Mouse (Mus musculus) embryonic facial prominence, embryonic 10.5 days (tissue): ENCODE measurements at regions not wholly inside any gene's neighbourhood (a gene's known extent, or its start where the extent isn't known, plus 50 kb on each side); places are given as distances from the start of the nearest gene placed in this dataset.

Experiments
- DNase-seq: peaks from one replicate; pipeline ENCODE4 v3.0.0-alpha.2; 2017; ENCODE audit warnings: low spot score
- H3K27ac ChIP-seq: fragments of 300-500 bp; sonication (generic); replicated peaks from 2 replicates; pipeline ENCODE4 v1.5.1; 2016; ENCODE audit warnings: mild to moderate bottlenecking
- H3K27me3 ChIP-seq: fragments of 300-500 bp; sonication (generic); replicated peaks from 2 replicates; pipeline ENCODE4 v1.6.1; 2016; ENCODE audit warnings: low read depth, mild to moderate bottlenecking; ENCODE audit not compliant: poor library complexity, severe bottlenecking
- H3K36me3 ChIP-seq: fragments of 300-500 bp; sonication (generic); replicated peaks from 2 replicates; pipeline ENCODE4 v1.6.1; 2016; ENCODE audit warnings: mild to moderate bottlenecking, moderate library complexity
- H3K4me1 ChIP-seq: fragments of 300-500 bp; sonication (generic); 2 replicates; pipeline ENCODE4 v1.6.1; 2016
- H3K4me3 ChIP-seq: fragments of 300-500 bp; sonication (generic); 2 replicates; pipeline ENCODE4 v1.5.1; 2016; ENCODE audit warnings: mild to moderate bottlenecking, moderate library complexity
- H3K9me3 ChIP-seq: fragments of 300-500 bp; sonication (generic); 2 replicates; pipeline ENCODE4 v1.6.1; 2016; ENCODE audit warnings: mild to moderate bottlenecking
- WGBS: fragments of 180-500 bp; shearing (Covaris S2); methylation state at CpG from one replicate; pipeline ENCODE4 v1.1.7; 2016; 5-methylcytosine and 5-hydroxymethylcytosine counted together

DNA sequence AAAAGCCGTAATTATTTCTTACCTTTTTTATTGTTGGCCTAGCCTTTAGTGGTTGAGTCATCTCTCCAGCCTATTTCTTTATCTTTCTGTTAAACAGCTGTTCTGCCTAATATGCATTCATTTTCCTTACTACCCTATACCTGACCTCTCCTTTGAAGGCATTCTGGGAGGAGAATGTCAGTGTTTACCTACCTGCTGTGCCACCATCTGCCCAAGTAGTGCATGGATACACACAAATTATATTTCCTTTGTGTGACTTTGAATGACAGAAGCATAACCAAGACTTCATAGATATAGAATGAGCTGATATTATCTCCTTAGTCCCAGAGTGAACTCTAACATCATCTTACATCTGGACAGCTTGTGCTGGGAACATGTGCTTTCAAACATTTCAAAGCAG lies 293.5 kb upstream of the Tom1l1 start:
- Histone ChIP-seq H3K4me1 (no peaks in the 10 kb centered on the region), H3K9me3 (no peaks in the 10 kb centered on the region), H3K27me3 (no peaks in the 10 kb centered on the region), H3K27ac (no peak overlapping the region), H3K36me3 (no peaks in the 10 kb centered on the region), H3K4me3 (no peak overlapping the region)
- WGBS, result 96% methylated on average over 1 of the region's 1 CpGs
- no peak for DNase-seq

DNA sequence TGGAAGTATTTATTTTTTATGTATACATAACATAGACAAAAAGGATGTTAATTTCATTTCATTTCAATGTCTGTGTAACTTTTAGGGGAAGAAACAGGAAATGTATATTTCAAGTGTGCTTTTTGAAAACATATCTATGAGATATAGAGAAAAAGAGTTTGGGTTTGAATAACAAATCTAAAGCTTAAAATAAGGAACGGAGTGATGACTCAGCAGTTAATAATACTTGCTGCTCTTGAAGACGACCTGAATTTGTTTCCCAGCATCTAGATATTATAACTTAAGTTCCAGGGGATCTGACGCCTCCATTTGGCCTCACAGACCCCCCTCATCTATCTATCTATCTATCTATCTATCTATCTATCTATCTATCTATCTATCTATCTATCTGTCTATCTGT lies 290.1 kb upstream of the Tom1l1 start:
- Histone ChIP-seq H3K27ac (no peak overlapping the region), H3K4me3 (no peak overlapping the region), H3K36me3 (no peaks in the 10 kb centered on the region), H3K27me3 (no peaks in the 10 kb centered on the region), H3K4me1 (no peaks in the 10 kb centered on the region), H3K9me3 (no peaks in the 10 kb centered on the region)
- WGBS, result 79% methylated on average over 3 of the region's 3 CpGs
- DNase-seq, result no peak

DNA sequence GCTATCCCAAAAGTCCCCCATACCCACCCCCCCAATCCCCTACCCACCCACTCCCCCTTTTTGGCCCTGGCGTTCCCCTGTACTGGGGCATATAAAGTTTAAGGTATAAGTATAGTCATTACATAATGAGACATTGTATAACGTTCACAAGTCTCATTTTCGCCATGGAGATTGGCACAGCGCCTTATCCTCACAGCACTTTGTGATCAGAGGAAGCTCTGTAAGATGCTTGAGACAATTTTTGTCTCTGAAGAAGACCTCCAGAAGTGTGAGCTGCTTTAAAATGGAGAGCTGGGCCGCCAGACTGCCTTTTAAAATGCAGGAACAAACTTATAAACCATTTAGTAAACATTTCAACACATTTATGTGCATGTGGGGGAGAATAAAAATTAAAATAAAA lies 252.9 kb upstream of the Tom1l1 start:
- DNase-seq, result no peak
- H3K27me3 ChIP-seq, result no peaks in the 10 kb centered on the region
- H3K4me1 ChIP-seq, result no peaks in the 10 kb centered on the region
- no peak overlapping the region for H3K4me3 ChIP-seq
- H3K36me3 ChIP-seq, result no peaks in the 10 kb centered on the region
- no peaks in the 10 kb centered on the region for H3K9me3 ChIP-seq
- H3K27ac ChIP-seq, result no peak overlapping the region
- 84% methylated on average over 5 of the region's 5 CpGs for WGBS

GRCm38 (mm10) chr11:90925738-90926137 lies 237.6 kb upstream of the Tom1l1 start:
- H3K27ac ChIP-seq, result no peak overlapping the region
- no peak for DNase-seq
- no peaks in the 10 kb centered on the region for H3K27me3 ChIP-seq
- no peaks in the 10 kb centered on the region for H3K36me3 ChIP-seq
- H3K9me3 ChIP-seq, result no peaks in the 10 kb centered on the region
- no peaks in the 10 kb centered on the region for H3K4me1 ChIP-seq
- no peak overlapping the region for H3K4me3 ChIP-seq

DNA sequence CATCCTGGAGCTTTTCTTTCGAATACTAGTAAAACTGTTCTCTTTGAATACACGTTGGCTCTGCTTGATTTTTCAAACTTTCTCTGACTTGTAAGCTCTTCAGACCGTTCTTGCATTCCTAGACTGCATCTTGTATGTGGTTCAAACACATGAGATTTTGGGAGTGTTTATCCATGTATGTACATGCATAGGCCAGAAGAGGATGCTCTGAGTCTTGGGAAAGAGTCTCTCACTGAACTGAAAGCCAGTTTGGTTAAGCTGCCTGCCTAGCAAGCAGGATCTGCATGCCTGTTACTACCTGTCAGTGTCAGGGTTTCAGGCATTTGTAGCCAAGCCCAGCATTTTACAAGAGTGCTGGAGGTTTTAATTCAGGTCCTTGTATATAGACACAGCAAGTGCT lies 229.6 kb upstream of the Tom1l1 start:
- Histone ChIP-seq H3K36me3 (no peaks in the 10 kb centered on the region), H3K9me3 (no peaks in the 10 kb centered on the region), H3K4me3 (no peak overlapping the region), H3K27ac (no peak overlapping the region), H3K27me3 (no peaks in the 10 kb centered on the region), H3K4me1 (no peaks in the 10 kb centered on the region)
- no peak for DNase-seq
- 86% methylated on average over 3 of the region's 3 CpGs for WGBS

DNA sequence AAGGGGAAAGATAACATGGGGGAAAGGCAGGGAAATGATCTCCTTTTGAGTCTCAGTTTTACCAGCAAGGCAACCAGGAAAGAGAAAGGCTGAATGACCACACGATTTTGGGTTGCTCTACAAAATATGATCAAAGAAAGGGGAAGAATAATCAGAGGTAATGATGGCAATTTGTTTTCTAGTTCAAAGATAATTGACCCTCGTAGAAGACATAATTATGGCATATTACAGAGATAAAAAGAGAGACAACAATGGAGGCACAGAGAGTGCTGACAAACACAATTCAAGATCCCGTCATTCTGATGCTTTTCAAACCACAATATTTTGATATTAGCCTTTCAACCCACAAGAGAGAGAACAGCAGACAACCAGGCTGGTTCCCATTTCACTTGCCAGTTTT lies 206.1 kb upstream of the Tom1l1 start:
- 58% methylated on average over 3 of the region's 3 CpGs for WGBS
- Histone ChIP-seq H3K27ac (no peak overlapping the region), H3K4me3 (no peak overlapping the region), H3K27me3 (no peaks in the 10 kb centered on the region), H3K36me3 (no peaks in the 10 kb centered on the region), H3K4me1 (no peaks in the 10 kb centered on the region), H3K9me3 (no peaks in the 10 kb centered on the region)
- no peak for DNase-seq

- no peak for DNase-seq
- Histone ChIP-seq H3K4me1 (no peaks in the 10 kb centered on the region), H3K27me3 (no peaks in the 10 kb centered on the region), H3K9me3 (no peaks in the 10 kb centered on the region), H3K27ac (no peak overlapping the region), H3K4me3 (no peak overlapping the region), H3K36me3 (no peaks in the 10 kb centered on the region)
Observed at GRCm38 (mm10) chr11:90873122-90873521, 185.0 kb upstream of the Tom1l1 start.

- Histone ChIP-seq H3K27ac (no peak overlapping the region), H3K27me3 (no peaks in the 10 kb centered on the region), H3K4me1 (no peaks in the 10 kb centered on the region), H3K9me3 (no peaks in the 10 kb centered on the region), H3K36me3 (no peaks in the 10 kb centered on the region), H3K4me3 (no peak overlapping the region)
- no peak for DNase-seq
- 87% methylated on average over 2 of the region's 2 CpGs for WGBS
Observed at GRCm38 (mm10) chr11:90871686-90872085, 183.5 kb upstream of the Tom1l1 start.

GRCm38 (mm10) chr11:90863981-90864760 lies 176.0 kb upstream of the Tom1l1 start:
- Histone ChIP-seq H3K9me3 (no peaks in the 10 kb centered on the region), H3K27ac (no peak overlapping the region), H3K36me3 (no peaks in the 10 kb centered on the region), H3K4me3 (no peak overlapping the region), H3K27me3 (no peaks in the 10 kb centered on the region), H3K4me1 (no peaks in the 10 kb centered on the region)
- no peak for DNase-seq
- 85% methylated on average over 4 of the region's 4 CpGs for WGBS

DNA sequence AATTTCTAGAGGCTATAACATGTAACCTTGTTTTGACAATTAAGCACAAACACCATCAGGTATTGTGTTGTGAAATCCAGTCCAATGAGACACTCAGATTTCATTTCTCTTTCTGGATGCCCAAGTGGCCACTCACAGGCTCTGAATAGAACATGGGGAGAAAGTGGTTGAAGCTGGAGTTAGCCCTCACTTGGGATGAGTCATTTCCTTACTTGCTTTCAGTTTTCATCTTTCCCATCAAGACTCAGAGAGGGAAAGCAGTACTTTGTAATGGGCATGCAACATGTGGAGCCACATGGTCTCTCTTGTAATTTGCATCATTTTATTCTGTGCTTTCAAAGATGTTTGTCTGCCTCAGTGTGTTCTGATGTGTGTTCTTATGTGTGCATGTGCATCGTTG lies 167.6 kb upstream of the Tom1l1 start:
- H3K27me3 ChIP-seq, result no peaks in the 10 kb centered on the region
- H3K9me3 ChIP-seq, result no peaks in the 10 kb centered on the region
- no peak overlapping the region for H3K4me3 ChIP-seq
- WGBS, result 87% methylated on average over 1 of the region's 1 CpGs
- H3K36me3 ChIP-seq, result no peaks in the 10 kb centered on the region
- no peak overlapping the region for H3K27ac ChIP-seq
- DNase-seq, result no peak
- H3K4me1 ChIP-seq, result no peaks in the 10 kb centered on the region

- H3K9me3 ChIP-seq, result no peaks in the 10 kb centered on the region
- no peak overlapping the region for H3K4me3 ChIP-seq
- H3K4me1 ChIP-seq, result no peaks in the 10 kb centered on the region
- H3K27ac ChIP-seq, result no peak overlapping the region
- 80% methylated on average over 3 of the region's 3 CpGs for WGBS
- no peak for DNase-seq
- H3K36me3 ChIP-seq, result no peaks in the 10 kb centered on the region
- H3K27me3 ChIP-seq, result no peaks in the 10 kb centered on the region
Observed at GRCm38 (mm10) chr11:90855324-90855723, 167.2 kb upstream of the Tom1l1 start.

DNA sequence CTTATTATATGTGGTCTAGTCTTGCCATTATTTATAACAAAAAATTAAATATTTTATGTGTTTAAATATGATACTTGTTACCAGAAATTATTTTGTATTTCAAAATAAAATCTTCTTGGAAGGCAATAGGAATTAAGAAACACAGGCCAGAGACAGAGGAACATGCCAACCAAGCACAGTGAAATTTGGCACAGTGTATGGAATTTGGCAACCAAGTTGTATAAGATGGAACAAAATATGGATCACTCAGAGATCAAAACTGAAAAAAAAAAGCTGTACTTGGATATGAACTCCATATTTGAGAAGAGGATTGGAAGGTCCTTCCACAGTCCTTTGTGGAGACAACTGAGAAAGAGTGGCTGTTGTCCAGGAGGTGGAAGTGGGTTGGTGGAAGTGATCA lies 163.1 kb upstream of the Tom1l1 start:
- no peak for DNase-seq
- Histone ChIP-seq H3K27ac (no peak overlapping the region), H3K36me3 (no peaks in the 10 kb centered on the region), H3K9me3 (no peaks in the 10 kb centered on the region), H3K4me3 (no peak overlapping the region), H3K27me3 (no peaks in the 10 kb centered on the region), H3K4me1 (no peaks in the 10 kb centered on the region)

GRCm38 (mm10) chr11:90844925-90845319 lies 156.8 kb upstream of the Tom1l1 start:
- no peaks in the 10 kb centered on the region for H3K27me3 ChIP-seq
- no peaks in the 10 kb centered on the region for H3K4me1 ChIP-seq
- no peak overlapping the region for H3K27ac ChIP-seq
- 87% methylated on average over 6 of the region's 6 CpGs for WGBS
- H3K4me3 ChIP-seq, result no peak overlapping the region
- DNase-seq, result peak; percentile 10
- no peaks in the 10 kb centered on the region for H3K36me3 ChIP-seq
- H3K9me3 ChIP-seq, result 0 out of 2 replicates have a peak, but pooled peaks cover 6% of the 10 kb centered on the region
